In genomic region chr6:17636764-17637170, GRCm38 (mm10) we compare ENCODE assay signal across 8 mouse cellular contexts. TPM values are rescaled to one million over a fixed set of nuclear protein-coding genes. Genes with fewer than 3 reads are reported as not detected.
DNase-seq lines count a peak whose midpoint lies in the region; ATAC-seq and TF ChIP-seq lines count a peak whose summit lies in the region.

No protein-coding gene starts in this region.

- no peaks in the 10 kb centered on the region for H3K9me3 ChIP-seq in embryonic facial prominence, embryonic 15.5 days (replicated peaks)
- no peaks in the 10 kb centered on the region for H3K9me3 ChIP-seq in heart, embryonic 10.5 days
- H3K9me3 ChIP-seq in kidney, embryonic 15.5 days (replicated peaks): no peaks in the 10 kb centered on the region

- peak; percentile 95 for TF ChIP-seq POLR2A in bone marrow, adult 2 months (IDR thresholded peaks at IDR 0.05; ENCODE audit: borderline replicate concordance, control insufficient read depth, low read depth, low read length)

- WGBS in bone marrow, adult 2 months: under 1% methylated on average over 41 of the region's 45 CpGs
- under 1% methylated on average over 30 of the region's 45 CpGs for WGBS in embryonic facial prominence, embryonic 15.5 days
- WGBS in heart, embryonic 10.5 days: 1% methylated on average over 44 of the region's 45 CpGs
- under 1% methylated on average over 43 of the region's 45 CpGs for WGBS in kidney, embryonic 15.5 days

- peak overlapping the region; percentile 79 for H3K4me3 ChIP-seq in bone marrow, adult 2 months (replicated peaks; ENCODE audit: control insufficient read depth, low read depth, low read length)
- peak overlapping the region; percentile 81 for H3K4me3 ChIP-seq in embryonic facial prominence, embryonic 15.5 days (replicated peaks)
- peak overlapping the region; percentile 93 for H3K4me3 ChIP-seq in heart, embryonic 10.5 days
- H3K4me3 ChIP-seq in kidney, embryonic 15.5 days (replicated peaks): peak overlapping the region; percentile 88

- ATAC-seq in embryonic facial prominence, embryonic 15.5 days (ENCODE audit: insufficient number of reproducible peaks, low FRiP score, low TSS enrichment, low read depth): peak; percentile 94
- peak; percentile 97 for ATAC-seq in kidney, embryonic 15.5 days (replicated peaks; ENCODE audit: low FRiP score)
- peak; percentile 61 for ATAC-seq in monocyte, adult 5-6 weeks (replicated peaks; ENCODE audit: insufficient number of reproducible peaks, low FRiP score, low TSS enrichment, poor library complexity, severe bottlenecking)

- H3K27ac ChIP-seq in bone marrow, adult 2 months (ENCODE audit: control insufficient read depth, insufficient read depth, low read depth, low read length, poor library complexity): peak overlapping the region; percentile 92
- peak overlapping the region; percentile 95 for H3K27ac ChIP-seq in embryonic facial prominence, embryonic 15.5 days (replicated peaks)
- peak overlapping the region; percentile 99 for H3K27ac ChIP-seq in heart, embryonic 10.5 days
- peak overlapping the region; percentile 96 for H3K27ac ChIP-seq in kidney, embryonic 15.5 days

- no peaks in the 10 kb centered on the region for H3K36me3 ChIP-seq in embryonic facial prominence, embryonic 15.5 days
- peaks cover 4% of the 10 kb centered on the region for H3K36me3 ChIP-seq in heart, embryonic 10.5 days
- H3K36me3 ChIP-seq in kidney, embryonic 15.5 days: 0 out of 2 replicates have a peak, but pooled peaks cover 4% of the 10 kb centered on the region

- peak overlapping the region; percentile 89 for H3K9ac ChIP-seq in embryonic facial prominence, embryonic 15.5 days
- peak overlapping the region; percentile 96 for H3K9ac ChIP-seq in kidney, embryonic 15.5 days

- peak overlapping the region; percentile 46 for H3K4me2 ChIP-seq in embryonic facial prominence, embryonic 15.5 days (replicated peaks)
- peak overlapping the region; percentile 74 for H3K4me2 ChIP-seq in kidney, embryonic 15.5 days

- TF ChIP-seq CTCF in bone marrow, adult 2 months (IDR thresholded peaks at IDR 0.05; ENCODE audit: control insufficient read depth, insufficient read depth, low read length): no peak

- no peaks in the 10 kb centered on the region for H3K27me3 ChIP-seq in embryonic facial prominence, embryonic 15.5 days
- H3K27me3 ChIP-seq in heart, embryonic 10.5 days (ENCODE audit: insufficient read depth, poor library complexity, severe bottlenecking): no peaks in the 10 kb centered on the region
- H3K27me3 ChIP-seq in kidney, embryonic 15.5 days: no peaks in the 10 kb centered on the region

- H3K4me1 ChIP-seq in bone marrow, adult 2 months (ENCODE audit: control insufficient read depth, insufficient read depth, low read length): peaks cover 4% of the 10 kb centered on the region
- H3K4me1 ChIP-seq in embryonic facial prominence, embryonic 15.5 days: 0 out of 2 replicates have a peak, but pooled peaks cover 5% of the 10 kb centered on the region
- H3K4me1 ChIP-seq in heart, embryonic 10.5 days: peaks cover 10% of the 10 kb centered on the region; the same call in 1 of the 2 replicates
- H3K4me1 ChIP-seq in kidney, embryonic 15.5 days: peaks cover 14% of the 10 kb centered on the region

- DNase-seq in 416B (ENCODE audit: low read depth) (peak; percentile 91), liver (peak; percentile 96)
- peak; percentile 97 for DNase-seq in heart, embryonic 10.5 days (ENCODE audit: low spot score)
- DNase-seq in spleen, postnatal 4 days (ENCODE audit: low spot score in 2 of 2): peak; percentile 96 to 98

RNA-seq across cellular contexts. Expression of gene Capza2, which starts 0.7 kb away (rescaled TPM):
- polyA plus RNA-seq in bone marrow, adult 2 months (2011; ENCODE audit: insufficient read depth, insufficient read length, low replicate concordance, missing spikeins): 48.7 and 67.3 TPM in 2 replicates
- 193 and 194 TPM in 2 replicates for polyA plus RNA-seq in embryonic facial prominence, embryonic 15.5 days (2015; fragmentation: Nextera tagmentation; extraction: Ambion mirVana)
- polyA plus RNA-seq in heart, embryonic 10.5 days (2016; fragmentation: Nextera tagmentation; extraction: Ambion mirVana): 201 and 220 TPM in 2 replicates
- 212 and 226 TPM in 2 replicates for polyA plus RNA-seq in kidney, embryonic 15.5 days (2015; fragmentation: Nextera tagmentation; extraction: Ambion mirVana)
- 472 to 775 TPM (median 753 TPM) in 3 replicates for total RNA-seq in monocyte, adult 5-6 weeks (2017)

RNA-seq across cellular contexts. Expression of gene St7, which starts 56.0 kb away (rescaled TPM):
- 12.6 and 18.8 TPM in 2 replicates for polyA plus RNA-seq in bone marrow, adult 2 months (2011; ENCODE audit: insufficient read depth, insufficient read length, low replicate concordance, missing spikeins)
- 23.4 and 29.5 TPM in 2 replicates for polyA plus RNA-seq in embryonic facial prominence, embryonic 15.5 days (2015; fragmentation: Nextera tagmentation; extraction: Ambion mirVana)
- 24.0 and 24.9 TPM in 2 replicates for polyA plus RNA-seq in heart, embryonic 10.5 days (2016; fragmentation: Nextera tagmentation; extraction: Ambion mirVana)
- polyA plus RNA-seq in kidney, embryonic 15.5 days (2015; fragmentation: Nextera tagmentation; extraction: Ambion mirVana): 19.9 and 20.3 TPM in 2 replicates
- 5.4 to 24.1 TPM (median 6.7 TPM) in 3 replicates for total RNA-seq in monocyte, adult 5-6 weeks (2017)

Comparison
In these comparisons a context has a peak if more than half of its experiments do, and no peak if none do; other contexts are left out.
1. Peak in every context shown above with its lines: DNase-seq, ATAC-seq, H3K4me3 ChIP-seq and H3K27ac ChIP-seq.